Mouse (Mus musculus) olfactory bulb, adult 2 months (tissue): Measurements from ENCODE around the gene Fam72a.

Source experiments
- CTCF ChIP-seq: fragments of 200-500 bp; IDR thresholded peaks from 2 replicates; pipeline ENCODE4 v1.5.1; 2012; ENCODE audit warnings: low read depth, mild to moderate bottlenecking, low read length, moderate library complexity; ENCODE audit not compliant: insufficient read depth
- POLR2A ChIP-seq: fragments of 200-500 bp; IDR thresholded peaks from 2 replicates; pipeline ENCODE4 v1.6.1; 2012; ENCODE audit warnings: mild to moderate bottlenecking, low read depth, low read length, moderate library complexity; ENCODE audit not compliant: insufficient read depth

GRCm38 (mm10) chr1:131573721-131574120 is 46.0 kb downstream of the Fam72a start:
- TF ChIP-seq POLR2A = no peak
- no peak for TF ChIP-seq CTCF
